Mouse (Mus musculus) olfactory bulb, adult 2 months (tissue): ENCODE results near the gene Ret. TPM values are rescaled to one million over a fixed set of nuclear protein-coding genes. Genes with fewer than 3 reads are reported as not detected.

Source experiments
- H3K27ac ChIP-seq: fragments of 200-500 bp; 2 replicates; pipeline ENCODE4 v1.5.1; 2012; ENCODE audit warnings: low read depth, low read length; ENCODE audit not compliant: insufficient read depth
- H3K4me1 ChIP-seq: fragments of 200-500 bp; 2 replicates; pipeline ENCODE4 v1.6.1; 2012; ENCODE audit warnings: low read length; ENCODE audit not compliant: control insufficient read depth, insufficient read depth
- H3K4me3 ChIP-seq: fragments of 200-500 bp; 2 replicates; pipeline ENCODE4 v1.5.1; 2012; ENCODE audit warnings: mild to moderate bottlenecking, low read depth, low read length, moderate library complexity; ENCODE audit not compliant: insufficient read depth
- CTCF ChIP-seq: fragments of 200-500 bp; IDR thresholded peaks from 2 replicates; pipeline ENCODE4 v1.5.1; 2012; ENCODE audit warnings: low read depth, mild to moderate bottlenecking, low read length, moderate library complexity; ENCODE audit not compliant: insufficient read depth
- POLR2A ChIP-seq: fragments of 200-500 bp; IDR thresholded peaks from 2 replicates; pipeline ENCODE4 v1.6.1; 2012; ENCODE audit warnings: mild to moderate bottlenecking, low read depth, low read length, moderate library complexity; ENCODE audit not compliant: insufficient read depth
- WGBS: fragments of 180-500 bp; shearing (Covaris S2); methylation state at CpG from one replicate; pipeline ENCODE4 v1.1.7; 2018; 5-methylcytosine and 5-hydroxymethylcytosine counted together
- polyA plus RNA-seq: library from polyadenylated mRNA; stranded (reverse); fragments of >200 nt; gene quantifications from 2 replicates; pipeline ENCODE4 v1.2.4, GENCODE M21; 2012; ENCODE audit warnings: low replicate concordance; ENCODE audit not compliant: missing spikeins, insufficient read depth, insufficient read length

Gene Ret
- not detected in 2 replicates for polyA plus RNA-seq

DNA sequence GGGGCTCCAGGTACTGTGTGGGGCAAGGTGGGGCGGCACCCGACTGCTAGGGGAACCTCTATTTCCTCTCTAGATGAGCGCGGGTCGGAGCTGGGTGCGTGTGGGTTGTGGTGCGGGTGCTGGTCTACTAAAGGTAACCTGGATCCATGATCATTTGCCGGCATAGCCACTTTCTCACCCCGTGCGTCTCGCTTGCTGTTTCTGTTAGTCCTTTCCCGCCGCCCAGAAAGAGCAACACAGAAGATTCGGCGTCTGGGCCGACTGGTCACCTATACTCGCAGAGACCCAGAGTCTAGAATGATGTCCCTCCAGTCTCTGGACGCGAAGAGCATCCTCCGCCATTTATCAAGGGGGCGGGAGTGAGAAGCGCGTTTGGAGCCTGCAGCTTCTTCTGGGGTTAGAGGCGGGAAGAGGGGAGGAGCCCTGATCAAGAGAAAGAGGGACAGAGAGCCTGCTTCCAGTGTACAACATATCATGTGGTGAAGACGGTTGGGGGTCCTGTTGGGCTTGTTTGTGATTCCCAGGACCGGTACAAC is at the start of gene Ret:
Gene Ret (minus strand): TSS at position 279 of the 536 bp plus-strand sequence.
- no peak within 1 kb of the TSS for H3K27ac ChIP-seq

DNA sequence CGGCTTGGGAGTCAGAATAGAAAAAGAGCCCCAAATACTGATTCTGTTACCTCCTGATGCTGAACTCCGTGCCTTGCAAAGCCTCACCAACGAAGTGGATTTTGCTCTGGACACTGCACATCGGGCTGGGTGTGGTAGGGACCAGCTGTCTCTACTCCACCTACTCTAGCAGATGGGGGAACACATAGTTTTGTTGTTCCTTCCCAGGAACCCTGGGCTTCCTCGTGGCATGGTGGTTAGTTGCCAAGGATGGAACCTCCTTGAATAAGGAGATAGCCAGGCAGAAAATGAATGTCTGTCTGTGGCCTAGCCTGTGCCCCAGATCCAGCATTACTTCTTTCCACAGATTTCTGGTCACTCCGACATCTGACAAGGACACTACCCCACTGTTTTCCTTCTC is 49.6 kb upstream of the Ret start:
- Histone ChIP-seq H3K4me1 (no peaks in the 10 kb centered on the region), H3K4me3 (no peak overlapping the region), H3K27ac (no peak overlapping the region)
- no peak for TF ChIP-seq POLR2A
- TF ChIP-seq CTCF: no peak
- WGBS: 87% methylated on average over 6 of the region's 6 CpGs

More for the DNA sequence above, at the start of gene Ret:
- TF ChIP-seq CTCF: no peak
- TF ChIP-seq POLR2A: no peak
- H3K4me1 ChIP-seq: peaks cover 8% of the 10 kb centered on the region; the same call in 1 of the 2 replicates
- under 1% methylated on average over 26 of the region's 26 CpGs for WGBS
- H3K4me3 ChIP-seq: peak within 1 kb of the TSS; percentile 64

DNA sequence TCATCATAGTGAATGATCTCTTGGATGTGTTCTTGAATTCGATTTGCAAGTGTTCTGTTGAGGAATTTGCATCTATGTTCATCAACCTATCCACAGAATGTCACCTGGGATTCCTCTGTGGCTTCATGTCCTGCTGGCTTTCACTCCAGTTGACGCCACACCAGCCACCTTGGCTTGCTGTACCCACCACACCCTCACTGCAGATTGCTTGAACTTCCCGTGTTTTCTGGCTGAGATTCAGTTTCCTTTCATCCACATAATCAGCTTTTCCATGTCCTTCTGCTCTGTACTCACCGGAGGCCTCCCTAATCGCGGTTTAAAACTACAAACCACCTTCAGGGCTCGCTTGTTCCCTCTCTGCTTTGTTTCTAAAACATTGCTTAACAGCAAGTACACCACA is 46.6 kb upstream of the Ret start:
- Histone ChIP-seq H3K4me3 (no peak overlapping the region), H3K4me1 (no peaks in the 10 kb centered on the region), H3K27ac (no peak overlapping the region)
- 73% methylated on average over 7 of the region's 7 CpGs for WGBS
- TF ChIP-seq CTCF: no peak
- no peak for TF ChIP-seq POLR2A

DNA sequence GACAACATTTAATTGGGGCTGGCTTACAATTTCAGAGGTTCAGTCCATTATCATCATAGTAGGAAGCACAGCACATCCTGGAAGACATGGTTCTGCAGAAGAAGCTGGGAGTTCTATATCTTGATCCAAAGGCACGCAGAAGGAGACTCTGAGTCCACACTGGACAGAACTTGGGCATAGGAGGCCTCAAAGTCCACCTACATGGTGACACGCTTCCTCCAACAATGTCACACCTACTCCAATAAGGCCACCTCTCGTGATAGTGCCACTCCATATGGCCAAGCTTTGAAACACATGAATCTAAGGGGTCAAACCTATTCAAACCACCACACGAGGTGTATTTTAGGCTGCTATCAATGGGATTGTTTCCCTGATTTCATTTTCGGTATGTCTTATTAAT is 45.4 kb upstream of the Ret start:
- WGBS: 90% methylated on average over 5 of the region's 5 CpGs
- no peaks in the 10 kb centered on the region for H3K4me1 ChIP-seq
- no peak overlapping the region for H3K27ac ChIP-seq
- TF ChIP-seq CTCF (no peak), POLR2A (no peak)
- no peak overlapping the region for H3K4me3 ChIP-seq

DNA sequence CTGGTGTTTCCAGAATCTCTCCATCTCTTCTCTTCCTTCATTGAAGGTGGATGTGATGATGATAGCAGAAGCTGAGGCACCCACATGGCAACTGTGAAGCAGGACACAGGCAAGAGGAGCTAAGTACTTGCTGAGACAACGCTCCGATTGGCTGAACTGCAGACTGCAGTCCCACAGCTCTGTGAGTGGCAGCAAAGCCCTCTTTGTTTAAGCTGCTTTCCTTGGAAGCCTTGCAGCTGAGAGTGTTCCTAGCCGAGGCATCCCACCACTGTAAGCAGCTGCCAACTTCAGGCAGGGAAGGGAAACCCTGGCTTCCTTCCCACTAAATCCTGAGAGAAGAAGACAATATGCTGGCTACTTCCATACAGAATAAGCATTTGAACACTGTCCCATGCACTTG is 28.6 kb upstream of the Ret start:
- TF ChIP-seq POLR2A (no peak), CTCF (no peak)
- 9% methylated on average over 3 of the region's 3 CpGs for WGBS
- no peak overlapping the region for H3K27ac ChIP-seq
- no peak overlapping the region for H3K4me3 ChIP-seq
- no peaks in the 10 kb centered on the region; the same call in 1 of the 2 replicates for H3K4me1 ChIP-seq

DNA sequence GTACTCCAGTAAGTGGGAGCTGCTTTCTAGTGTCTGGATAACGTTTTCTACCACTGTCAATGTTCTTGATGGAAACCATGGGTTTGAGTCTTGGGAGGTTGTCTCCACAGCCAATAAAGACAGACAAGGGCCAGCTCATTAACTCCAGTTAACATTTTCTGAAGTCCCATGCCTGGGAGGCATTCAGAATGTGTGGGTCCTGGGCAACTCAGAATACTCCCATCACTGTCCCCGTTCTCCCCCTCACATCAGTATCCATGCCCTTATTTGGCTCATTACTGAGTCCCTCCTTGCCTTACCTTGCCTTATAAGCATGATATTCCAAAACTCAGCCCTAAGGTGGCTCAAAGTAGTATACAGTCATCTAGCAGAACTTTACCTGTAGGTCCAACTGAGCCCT is 25.0 kb upstream of the Ret start:
- 80% methylated on average over 2 of the region's 2 CpGs for WGBS
- no peaks in the 10 kb centered on the region; the same call in 1 of the 2 replicates for H3K4me1 ChIP-seq
- no peak overlapping the region for H3K27ac ChIP-seq
- H3K4me3 ChIP-seq: no peak overlapping the region
- TF ChIP-seq CTCF (no peak), POLR2A (no peak)

DNA sequence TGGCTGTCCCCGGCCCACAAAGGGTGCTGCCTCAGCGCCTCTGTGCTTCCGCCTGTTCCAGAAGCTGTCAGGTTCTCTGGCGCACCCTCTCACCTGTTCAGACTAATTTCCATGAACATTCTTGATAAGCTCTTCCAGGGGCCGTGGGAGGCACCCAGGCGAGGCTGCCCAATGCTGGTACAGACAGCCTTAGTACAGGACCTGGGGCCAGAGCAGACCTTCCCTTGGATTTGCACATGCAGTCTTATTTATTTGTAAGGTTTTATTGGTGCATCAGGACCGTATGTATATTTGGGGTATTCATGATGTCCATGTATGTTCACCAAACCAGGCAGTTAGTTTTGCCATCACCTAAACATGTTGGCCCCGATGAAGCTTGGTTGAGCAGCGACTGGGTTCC is 18.2 kb upstream of the Ret start:
- Histone ChIP-seq H3K4me1 (no peaks in the 10 kb centered on the region), H3K4me3 (no peak overlapping the region), H3K27ac (no peak overlapping the region)
- 92% methylated on average over 9 of the region's 9 CpGs for WGBS
- TF ChIP-seq CTCF (no peak), POLR2A (no peak)

DNA sequence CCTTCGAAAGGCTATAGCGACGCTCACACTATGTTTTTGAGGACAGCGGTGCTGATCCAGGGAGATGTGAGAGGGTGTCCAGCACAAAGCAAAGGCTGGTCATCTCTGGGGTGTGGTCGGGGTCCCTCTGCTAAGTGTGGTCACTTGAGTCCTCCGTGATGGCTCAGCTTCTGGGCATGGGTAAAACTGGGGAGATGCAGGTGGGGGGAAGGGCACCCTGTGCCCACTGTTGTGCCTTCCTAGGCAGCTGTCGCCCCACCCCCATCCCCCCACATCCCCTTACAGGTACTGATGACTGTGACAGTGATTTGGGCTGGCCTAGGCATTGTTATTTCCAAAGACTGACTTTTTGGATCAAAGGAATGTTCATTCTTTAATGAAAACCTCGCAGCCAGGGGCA is 10.8 kb upstream of the Ret start:
- WGBS: 92% methylated on average over 8 of the region's 8 CpGs
- TF ChIP-seq CTCF: no peak
- no peak for TF ChIP-seq POLR2A
- H3K4me3 ChIP-seq: no peak overlapping the region

DNA sequence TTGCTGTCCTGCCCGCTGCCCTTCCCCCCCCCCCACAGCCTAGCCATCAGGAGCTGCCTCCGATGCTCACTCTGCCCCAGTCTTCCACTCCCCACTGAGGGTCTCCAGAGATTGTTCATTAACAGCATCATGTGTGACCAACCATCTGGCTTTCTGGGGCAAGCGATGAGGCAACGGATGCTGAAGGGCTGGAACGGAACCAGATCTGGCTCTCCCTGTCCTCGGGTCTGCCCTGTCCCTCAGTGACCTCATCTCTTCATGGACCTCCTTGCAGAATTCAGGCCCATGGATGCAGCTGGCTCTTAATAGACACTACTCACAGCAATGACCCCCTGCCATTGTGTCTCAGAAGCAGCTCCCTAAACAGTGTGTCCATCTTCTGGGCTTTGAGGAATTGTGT is 8.9 kb upstream of the Ret start:
- TF ChIP-seq POLR2A (no peak), CTCF (no peak)
- no peak overlapping the region for H3K4me3 ChIP-seq
- H3K27ac ChIP-seq: no peak overlapping the region
- no peaks in the 10 kb centered on the region for H3K4me1 ChIP-seq
- 76% methylated on average over 6 of the region's 6 CpGs for WGBS

More for the DNA sequence above, 10.8 kb upstream of the Ret start:
- H3K4me1 ChIP-seq: no peaks in the 10 kb centered on the region
- H3K27ac ChIP-seq: no peak overlapping the region

DNA sequence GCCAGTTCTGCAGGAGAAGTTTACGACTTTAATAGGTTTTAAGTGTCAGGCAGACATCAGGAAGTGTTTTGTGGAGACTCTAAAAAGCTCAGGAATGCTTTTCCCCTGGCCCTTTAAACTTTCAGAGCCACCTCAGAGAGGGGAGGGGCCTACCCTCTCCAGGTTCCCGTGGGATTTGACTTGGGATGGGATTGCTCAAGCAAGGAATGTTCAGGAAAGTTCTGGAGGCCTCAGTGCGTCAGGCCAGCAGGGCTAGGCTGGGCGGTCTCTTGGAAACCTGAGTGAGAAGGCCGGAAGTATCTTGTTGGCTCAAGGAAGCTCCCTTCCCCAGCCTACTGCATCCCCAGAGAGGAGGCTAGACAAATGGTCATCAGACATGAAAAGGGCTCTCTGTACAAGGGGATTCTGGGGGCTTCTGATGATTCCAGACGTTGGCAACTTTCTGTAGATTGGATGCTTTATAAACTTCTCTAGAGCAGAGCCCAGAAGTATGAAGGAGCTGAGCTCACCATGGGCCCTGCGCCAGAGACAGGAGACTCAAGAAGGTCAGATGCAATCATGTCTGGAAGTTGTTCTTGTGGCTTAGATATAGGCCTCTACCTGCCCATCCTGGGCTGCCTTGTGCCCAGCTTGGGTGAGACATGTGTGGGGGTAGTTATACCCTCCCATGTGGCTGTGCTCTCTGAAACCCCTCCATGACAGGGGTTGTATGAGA is 7.8 kb upstream of the Ret start:
- Histone ChIP-seq H3K4me1 (no peaks in the 10 kb centered on the region), H3K27ac (no peak overlapping the region), H3K4me3 (no peak overlapping the region)
- 69% methylated on average over 7 of the region's 7 CpGs for WGBS
- TF ChIP-seq CTCF (no peak), POLR2A (no peak)
